Mouse (Mus musculus) limb, embryonic 11.5 days (tissue): Measurements from ENCODE around the gene AL607142.1. TPM values are rescaled to one million over a fixed set of nuclear protein-coding genes. Genes with fewer than 3 reads are reported as not detected.

ENCODE experiments used
- ATAC-seq: fragments of 200-750 bp; cut with Nextera tagmentation; 2 replicates; pipeline ENCODE4 v1.8.0; 2017; ENCODE audit warnings: low read depth; ENCODE audit not compliant: insufficient number of reproducible peaks, low FRiP score, low TSS enrichment
- DNase-seq: peaks from one replicate; pipeline ENCODE4 v3.0.0-alpha.2; 2015; ENCODE audit warnings: low spot score
- H3K27ac ChIP-seq: fragments of 300-500 bp; sonication (generic); replicated peaks from 2 replicates; pipeline ENCODE4 v1.5.1; 2014; ENCODE audit warnings: low read depth, mild to moderate bottlenecking, low read length
- H3K27me3 ChIP-seq: fragments of 300-500 bp; sonication (generic); 2 replicates; pipeline ENCODE4 v1.6.1; 2014; ENCODE audit warnings: mild to moderate bottlenecking, low read length, mixed read lengths; ENCODE audit not compliant: control insufficient read depth, insufficient read depth
- H3K36me3 ChIP-seq: fragments of 300-500 bp; sonication (generic); 2 replicates; pipeline ENCODE4 v1.6.1; 2014; ENCODE audit warnings: mild to moderate bottlenecking, low read length, moderate library complexity, mixed read lengths; ENCODE audit not compliant: control insufficient read depth, insufficient read depth
- H3K4me1 ChIP-seq: fragments of 300-500 bp; sonication (generic); 2 replicates; pipeline ENCODE4 v1.6.1; 2014; ENCODE audit warnings: low read length, mixed read lengths; ENCODE audit not compliant: control insufficient read depth, insufficient read depth
- H3K4me2 ChIP-seq: fragments of 300-500 bp; sonication (generic); 2 replicates; pipeline ENCODE4 v1.6.1; 2014; ENCODE audit warnings: low read depth, mild to moderate bottlenecking, moderate library complexity; ENCODE audit not compliant: severe bottlenecking
- H3K4me3 ChIP-seq: fragments of 300-500 bp; sonication (generic); 2 replicates; pipeline ENCODE4 v1.5.1; 2014; ENCODE audit warnings: low read depth, low read length
- H3K9ac ChIP-seq: fragments of 300-500 bp; sonication (generic); 2 replicates; pipeline ENCODE4 v1.6.1; 2014; ENCODE audit warnings: mild to moderate bottlenecking, low read length
- H3K9me3 ChIP-seq: fragments of 300-500 bp; sonication (generic); 2 replicates; pipeline ENCODE4 v1.6.1; 2016; ENCODE audit warnings: low read length; ENCODE audit not compliant: control insufficient read depth
- WGBS: fragments of 180-500 bp; shearing (Covaris S2); extraction: QIAGEN DNeasy Blood & Tissue Kit; methylation state at CpG from one replicate; pipeline ENCODE4 v1.1.7; 2014; 5-methylcytosine and 5-hydroxymethylcytosine counted together
- polyA plus RNA-seq: library from polyadenylated mRNA; unstranded; fragments of >200 nt; fragmentation: Nextera tagmentation; extraction: Ambion mirVana; gene quantifications from 2 replicates; pipeline ENCODE4 v1.2.1, GENCODE M21; 2014

The AL607142.1 gene
- polyA plus RNA-seq, 1 experiment from 2014 or later: not detected

GRCm38 (mm10) chr4:120069582-120069980 lies 4.8 kb downstream of the AL607142.1 start:
- H3K9me3 ChIP-seq: no peaks in the 10 kb centered on the region
- no peaks in the 10 kb centered on the region for H3K27me3 ChIP-seq
- H3K27ac ChIP-seq: no peak overlapping the region
- DNase-seq: no peak
- H3K9ac ChIP-seq: no peak overlapping the region
- no peaks in the 10 kb centered on the region for H3K4me1 ChIP-seq
- 82% methylated on average over 3 of the region's 3 CpGs for WGBS
- no peaks in the 10 kb centered on the region for H3K36me3 ChIP-seq
- H3K4me3 ChIP-seq: no peak overlapping the region
- H3K4me2 ChIP-seq: no peak overlapping the region
- no peak for ATAC-seq

- no peak overlapping the region for H3K4me3 ChIP-seq
- H3K27me3 ChIP-seq: no peaks in the 10 kb centered on the region
- ATAC-seq (no peak), DNase-seq (no peak)
- 64% methylated on average over 3 of the region's 3 CpGs for WGBS
- no peak overlapping the region for H3K9ac ChIP-seq
- no peaks in the 10 kb centered on the region for H3K36me3 ChIP-seq
- H3K4me1 ChIP-seq: no peaks in the 10 kb centered on the region
- no peak overlapping the region for H3K27ac ChIP-seq
- H3K9me3 ChIP-seq: no peaks in the 10 kb centered on the region
- H3K4me2 ChIP-seq: no peak overlapping the region
Measured at GRCm38 (mm10) chr4:120071411-120071810, 6.6 kb downstream of the AL607142.1 start.

- no peak for DNase-seq
- Histone ChIP-seq H3K36me3 (no peaks in the 10 kb centered on the region), H3K27me3 (no peaks in the 10 kb centered on the region), H3K4me3 (no peak overlapping the region), H3K4me2 (no peak overlapping the region), H3K4me1 (no peaks in the 10 kb centered on the region), H3K9ac (no peak overlapping the region), H3K27ac (no peak overlapping the region), H3K9me3 (no peaks in the 10 kb centered on the region)
- ATAC-seq: no peak
- 67% methylated on average over 15 of the region's 15 CpGs for WGBS
Measured at GRCm38 (mm10) chr4:120071842-120072507, 7.2 kb downstream of the AL607142.1 start.

- Histone ChIP-seq H3K9ac (no peak overlapping the region), H3K27me3 (no peaks in the 10 kb centered on the region), H3K36me3 (no peaks in the 10 kb centered on the region), H3K4me1 (no peaks in the 10 kb centered on the region), H3K27ac (no peak overlapping the region), H3K4me3 (no peak overlapping the region), H3K9me3 (no peaks in the 10 kb centered on the region), H3K4me2 (no peak overlapping the region)
- no peak for DNase-seq
- no peak for ATAC-seq
- 75% methylated on average over 5 of the region's 5 CpGs for WGBS
Measured at GRCm38 (mm10) chr4:120074061-120074460, 9.3 kb downstream of the AL607142.1 start.

- Histone ChIP-seq H3K36me3 (no peaks in the 10 kb centered on the region), H3K27me3 (no peaks in the 10 kb centered on the region), H3K9me3 (no peaks in the 10 kb centered on the region), H3K4me2 (no peak overlapping the region), H3K9ac (no peak overlapping the region), H3K27ac (no peak overlapping the region), H3K4me3 (no peak overlapping the region), H3K4me1 (no peaks in the 10 kb centered on the region)
- ATAC-seq: no peak
- no peak for DNase-seq
- 87% methylated on average over 8 of the region's 8 CpGs for WGBS
Measured at GRCm38 (mm10) chr4:120077322-120077721, 12.5 kb downstream of the AL607142.1 start.

- Histone ChIP-seq H3K4me2 (no peak overlapping the region), H3K4me1 (no peaks in the 10 kb centered on the region)
Measured at GRCm38 (mm10) chr4:120082527-120082926, 17.7 kb downstream of the AL607142.1 start.

GRCm38 (mm10) chr4:120083700-120084099 lies 18.9 kb downstream of the AL607142.1 start:
- no peak overlapping the region for H3K27ac ChIP-seq
- no peaks in the 10 kb centered on the region for H3K36me3 ChIP-seq
- no peak for DNase-seq
- 85% methylated on average over 3 of the region's 3 CpGs for WGBS
- H3K4me3 ChIP-seq: no peak overlapping the region
- no peak overlapping the region for H3K4me2 ChIP-seq
- H3K27me3 ChIP-seq: no peaks in the 10 kb centered on the region
- no peak for ATAC-seq
- H3K4me1 ChIP-seq: no peaks in the 10 kb centered on the region
- H3K9ac ChIP-seq: no peak overlapping the region
- no peaks in the 10 kb centered on the region for H3K9me3 ChIP-seq

More at GRCm38 (mm10) chr4:120082527-120082926, 17.7 kb downstream of the AL607142.1 start:
- no peaks in the 10 kb centered on the region for H3K36me3 ChIP-seq
- H3K27me3 ChIP-seq: no peaks in the 10 kb centered on the region
- H3K9ac ChIP-seq: no peak overlapping the region
- ATAC-seq (no peak), DNase-seq (no peak)
- H3K27ac ChIP-seq: no peak overlapping the region
- no peaks in the 10 kb centered on the region for H3K9me3 ChIP-seq
- no peak overlapping the region for H3K4me3 ChIP-seq
- 90% methylated on average over 5 of the region's 5 CpGs for whole genome bisulfite sequencing

GRCm38 (mm10) chr4:120089536-120089935 lies 24.7 kb downstream of the AL607142.1 start:
- H3K27ac ChIP-seq: no peak overlapping the region
- H3K4me1 ChIP-seq: no peaks in the 10 kb centered on the region
- no peaks in the 10 kb centered on the region for H3K36me3 ChIP-seq
- ATAC-seq: no peak
- no peaks in the 10 kb centered on the region for H3K9me3 ChIP-seq
- H3K9ac ChIP-seq: no peak overlapping the region
- no peak overlapping the region for H3K4me2 ChIP-seq
- no peak overlapping the region for H3K4me3 ChIP-seq
- WGBS: 86% methylated on average over 8 of the region's 8 CpGs
- no peak for DNase-seq
- no peaks in the 10 kb centered on the region for H3K27me3 ChIP-seq
